Mouse (Mus musculus) embryonic facial prominence, embryonic 14.5 days (tissue): ENCODE results near the gene Ddx6. TPM values are rescaled to one million over a fixed set of nuclear protein-coding genes. Genes with fewer than 3 reads are reported as not detected.

Source experiments
- ATAC-seq: fragments of 200-750 bp; cut with Nextera tagmentation; 2 replicates; pipeline ENCODE4 v1.8.0; 2017; ENCODE audit warnings: low read depth, moderate number of reproducible peaks, moderate TSS enrichment
- DNase-seq: peaks from one replicate; pipeline ENCODE4 v3.0.0-alpha.2; 2015; ENCODE audit warnings: low spot score
- H3K27ac ChIP-seq: fragments of 300-500 bp; sonication (generic); replicated peaks from 2 replicates; pipeline ENCODE4 v1.5.1; 2014; ENCODE audit warnings: low read depth, mild to moderate bottlenecking, low read length, moderate library complexity
- H3K27me3 ChIP-seq: fragments of 300-500 bp; sonication (generic); replicated peaks from 2 replicates; pipeline ENCODE4 v1.6.1; 2014; ENCODE audit warnings: low read length; ENCODE audit not compliant: control insufficient read depth, insufficient read depth
- H3K36me3 ChIP-seq: fragments of 300-500 bp; sonication (generic); 2 replicates; pipeline ENCODE4 v1.6.1; 2014; ENCODE audit warnings: low read length, mixed read lengths; ENCODE audit not compliant: control insufficient read depth, insufficient read depth
- H3K4me1 ChIP-seq: fragments of 300-500 bp; sonication (generic); 2 replicates; pipeline ENCODE4 v1.6.1; 2014; ENCODE audit warnings: antibody characterized with exemption, low read length; ENCODE audit not compliant: control insufficient read depth, insufficient read depth
- H3K4me2 ChIP-seq: fragments of 300-500 bp; sonication (generic); 2 replicates; pipeline ENCODE4 v1.6.1; 2014; ENCODE audit warnings: low read depth, mild to moderate bottlenecking, low read length, moderate library complexity, mixed read lengths
- H3K4me3 ChIP-seq: fragments of 300-500 bp; sonication (generic); 2 replicates; pipeline ENCODE4 v1.5.1; 2014; ENCODE audit warnings: low read depth, mild to moderate bottlenecking, low read length
- H3K9ac ChIP-seq: fragments of 300-500 bp; sonication (generic); 2 replicates; pipeline ENCODE4 v1.6.1; 2014; ENCODE audit warnings: low read depth, mild to moderate bottlenecking, low read length, moderate library complexity, mixed read lengths
- H3K9me3 ChIP-seq: fragments of 300-500 bp; sonication (generic); 2 replicates; pipeline ENCODE4 v1.6.1; 2016; ENCODE audit warnings: low read length; ENCODE audit not compliant: control insufficient read depth
- WGBS: fragments of 180-500 bp; shearing (Covaris S2); extraction: QIAGEN DNeasy Blood & Tissue Kit; methylation state at CpG from one replicate; pipeline ENCODE4 v1.1.7; 2014; 5-methylcytosine and 5-hydroxymethylcytosine counted together
- polyA plus RNA-seq: library from polyadenylated mRNA; unstranded; fragments of >200 nt; fragmentation: Nextera tagmentation; extraction: Ambion mirVana; gene quantifications from 2 replicates; pipeline ENCODE4 v1.2.1, GENCODE M21; 2014

Gene Ddx6
- 16.1 and 18.2 TPM in 2 replicates for polyA plus RNA-seq

GRCm38 (mm10) chr9:44604779-44605615 lies at the start of gene Ddx6:
Gene Ddx6 (plus strand): TSS chr9:44604892.
- H3K4me3 ChIP-seq: peak within 1 kb of the TSS; percentile 100
- peaks cover 22% of the 10 kb centered on the region for H3K4me1 ChIP-seq
- ATAC-seq: peak; percentile 66
- H3K27me3 ChIP-seq: no peaks in the 10 kb centered on the region
- H3K36me3 ChIP-seq: peaks cover 31% of the 10 kb centered on the region
- peak within 1 kb of the TSS; percentile 100 for H3K27ac ChIP-seq
- no peaks in the 10 kb centered on the region for H3K9me3 ChIP-seq
- under 1% methylated on average over 48 of the region's 80 CpGs for WGBS
- peak; percentile 85 for DNase-seq
- H3K4me2 ChIP-seq: peak within 1 kb of the TSS; percentile 74
- peak within 1 kb of the TSS; percentile 100 for H3K9ac ChIP-seq

GRCm38 (mm10) chr9:44561597-44561996 lies 43.1 kb upstream of the Ddx6 start, which contains the start of gene Cxcr5:
Gene Cxcr5 (minus strand): TSS chr9:44561877.
- Histone ChIP-seq H3K4me1 (no peaks in the 10 kb centered on the region), H3K4me3 (no peak within 1 kb of the TSS), H3K27me3 (no peaks in the 10 kb centered on the region), H3K9me3 (no peaks in the 10 kb centered on the region), H3K4me2 (no peak within 1 kb of the TSS), H3K36me3 (no peaks in the 10 kb centered on the region), H3K9ac (no peak within 1 kb of the TSS), H3K27ac (no peak within 1 kb of the TSS)
- ATAC-seq (no peak), DNase-seq (no peak)
- WGBS: 68% methylated on average over 4 of the region's 4 CpGs

- no peak overlapping the region for H3K9ac ChIP-seq
- no peaks in the 10 kb centered on the region for H3K9me3 ChIP-seq
- H3K4me3 ChIP-seq: no peak overlapping the region
- no peaks in the 10 kb centered on the region for H3K27me3 ChIP-seq
- no peaks in the 10 kb centered on the region for H3K36me3 ChIP-seq
- ATAC-seq (no peak), DNase-seq (no peak)
- WGBS: 41% methylated on average over 12 of the region's 12 CpGs
- H3K4me2 ChIP-seq: no peak overlapping the region
- no peak overlapping the region for H3K27ac ChIP-seq
- H3K4me1 ChIP-seq: no peaks in the 10 kb centered on the region
Observed at GRCm38 (mm10) chr9:44562936-44563335, 41.8 kb upstream of the Ddx6 start.

DNA sequence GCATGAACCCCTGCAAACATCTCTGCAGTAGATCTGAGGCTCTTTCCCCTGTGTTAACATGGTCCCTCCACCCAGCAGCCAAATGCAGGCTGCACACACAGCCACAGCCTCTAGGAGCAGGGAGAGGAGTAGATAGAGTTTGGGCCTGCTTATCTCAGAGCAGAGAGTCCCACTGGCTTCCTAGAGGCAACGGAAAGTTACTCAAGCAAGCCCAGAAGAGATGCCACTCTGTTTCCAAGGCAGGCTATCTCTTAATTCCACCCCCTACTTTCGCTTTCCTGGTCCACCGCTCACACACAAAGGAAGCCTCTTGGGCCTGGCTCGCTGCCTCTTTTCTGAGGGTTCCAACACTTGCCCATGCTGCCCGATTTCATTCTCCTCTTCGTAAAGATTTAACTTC lies 39.3 kb upstream of the Ddx6 start:
- Histone ChIP-seq H3K36me3 (no peaks in the 10 kb centered on the region), H3K27me3 (no peaks in the 10 kb centered on the region), H3K27ac (no peak overlapping the region), H3K4me3 (no peak overlapping the region), H3K9ac (no peak overlapping the region), H3K9me3 (no peaks in the 10 kb centered on the region), H3K4me1 (no peaks in the 10 kb centered on the region), H3K4me2 (no peak overlapping the region)
- DNase-seq (no peak), ATAC-seq (no peak)
- WGBS: 57% methylated on average over 6 of the region's 6 CpGs

GRCm38 (mm10) chr9:44567338-44568082 lies 37.2 kb upstream of the Ddx6 start:
- DNase-seq (no peak), ATAC-seq (no peak)
- 72% methylated on average over 9 of the region's 9 CpGs for WGBS
- no peak overlapping the region for H3K4me3 ChIP-seq
- H3K4me2 ChIP-seq: no peak overlapping the region
- no peak overlapping the region for H3K9ac ChIP-seq
- H3K4me1 ChIP-seq: no peaks in the 10 kb centered on the region
- no peak overlapping the region for H3K27ac ChIP-seq
- H3K36me3 ChIP-seq: no peaks in the 10 kb centered on the region
- H3K27me3 ChIP-seq: no peaks in the 10 kb centered on the region
- H3K9me3 ChIP-seq: no peaks in the 10 kb centered on the region

GRCm38 (mm10) chr9:44568083-44568455 lies 36.6 kb upstream of the Ddx6 start:
- Histone ChIP-seq H3K9me3 (no peaks in the 10 kb centered on the region), H3K4me2 (no peak overlapping the region), H3K36me3 (no peaks in the 10 kb centered on the region), H3K9ac (no peak overlapping the region), H3K4me3 (no peak overlapping the region), H3K27ac (no peak overlapping the region), H3K27me3 (no peaks in the 10 kb centered on the region), H3K4me1 (no peaks in the 10 kb centered on the region)
- ATAC-seq: no peak
- WGBS: 45% methylated on average over 7 of the region's 7 CpGs
- no peak for DNase-seq

DNA sequence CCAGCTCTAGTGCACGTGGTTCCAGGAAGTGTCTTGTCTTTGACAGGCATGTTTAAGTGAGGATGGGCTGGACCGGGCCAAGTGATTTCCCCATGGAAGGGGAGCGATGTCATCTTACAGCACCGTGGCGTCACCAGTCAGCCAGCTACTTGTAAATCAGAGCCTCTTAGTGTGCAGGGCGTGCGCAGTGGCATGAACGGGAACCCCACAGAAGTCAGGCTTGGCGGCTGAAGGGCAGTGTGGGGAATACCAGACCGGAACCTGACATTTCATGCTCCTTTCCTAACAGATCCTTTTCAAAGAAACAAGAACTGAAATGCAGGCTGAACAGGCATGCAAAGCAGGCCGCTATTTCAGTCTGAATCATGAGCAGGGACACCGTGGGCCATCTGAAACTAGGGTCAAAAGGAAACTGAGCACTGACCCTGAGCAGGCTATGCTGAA lies 33.7 kb upstream of the Ddx6 start:
- Histone ChIP-seq H3K27ac (no peak overlapping the region), H3K4me2 (no peak overlapping the region), H3K4me1 (no peaks in the 10 kb centered on the region), H3K4me3 (no peak overlapping the region), H3K9me3 (no peaks in the 10 kb centered on the region), H3K36me3 (no peaks in the 10 kb centered on the region), H3K27me3 (no peaks in the 10 kb centered on the region), H3K9ac (no peak overlapping the region)
- no peak for DNase-seq
- WGBS: 72% methylated on average over 12 of the region's 12 CpGs
- no peak for ATAC-seq

- Histone ChIP-seq H3K4me2 (no peak overlapping the region), H3K27ac (no peak overlapping the region), H3K36me3 (no peaks in the 10 kb centered on the region), H3K4me3 (no peak overlapping the region), H3K9me3 (no peaks in the 10 kb centered on the region), H3K4me1 (no peaks in the 10 kb centered on the region), H3K27me3 (no peaks in the 10 kb centered on the region), H3K9ac (no peak overlapping the region)
- DNase-seq (no peak), ATAC-seq (no peak)
- WGBS: 55% methylated on average over 4 of the region's 4 CpGs
Observed at GRCm38 (mm10) chr9:44573306-44573705, 31.4 kb upstream of the Ddx6 start.
